Mouse (Mus musculus) embryonic facial prominence, embryonic 15.5 days (tissue): ENCODE results near the gene Trpc4ap. TPM values are rescaled to one million over a fixed set of nuclear protein-coding genes. Genes with fewer than 3 reads are reported as not detected.
A peak's percentile ranks its signal among the peaks of the same experiment; 100 is the strongest.

ENCODE experiments used
- ATAC-seq: fragments of 200-750 bp; cut with Nextera tagmentation; 2 replicates; pipeline ENCODE4 v1.8.0; 2017; ENCODE audit warnings: low read depth, moderate TSS enrichment; ENCODE audit not compliant: insufficient number of reproducible peaks, low FRiP score, low TSS enrichment
- H3K27ac ChIP-seq: fragments of 300-500 bp; sonication (generic); replicated peaks from 2 replicates; pipeline ENCODE4 v1.5.1; 2015; ENCODE audit warnings: mild to moderate bottlenecking, inconsistent platforms
- H3K27me3 ChIP-seq: fragments of 300-500 bp; sonication (generic); 2 replicates; pipeline ENCODE4 v1.6.1; 2015; ENCODE audit warnings: inconsistent platforms
- H3K36me3 ChIP-seq: fragments of 300-500 bp; sonication (generic); 2 replicates; pipeline ENCODE4 v1.6.1; 2015; ENCODE audit warnings: mild to moderate bottlenecking, inconsistent platforms
- H3K4me1 ChIP-seq: fragments of 300-500 bp; sonication (generic); 2 replicates; pipeline ENCODE4 v1.6.1; 2015; ENCODE audit warnings: inconsistent platforms
- H3K4me2 ChIP-seq: fragments of 300-500 bp; sonication (generic); replicated peaks from 2 replicates; pipeline ENCODE4 v1.6.1; 2015; ENCODE audit warnings: mild to moderate bottlenecking, inconsistent platforms
- H3K4me3 ChIP-seq: fragments of 300-500 bp; sonication (generic); replicated peaks from 2 replicates; pipeline ENCODE4 v1.5.1; 2015; ENCODE audit warnings: mild to moderate bottlenecking, inconsistent platforms
- H3K9ac ChIP-seq: fragments of 300-500 bp; sonication (generic); 2 replicates; pipeline ENCODE4 v1.6.1; 2015; ENCODE audit warnings: inconsistent platforms
- H3K9me3 ChIP-seq: fragments of 300-500 bp; sonication (generic); replicated peaks from 2 replicates; pipeline ENCODE4 v1.6.1; 2016; ENCODE audit warnings: inconsistent platforms
- WGBS: fragments of 180-500 bp; shearing (Covaris S2); methylation state at CpG from one replicate; pipeline ENCODE4 v1.1.7; 2015; 5-methylcytosine and 5-hydroxymethylcytosine counted together
- microRNA counts: library from miRNA; unstranded; fragments of <30 nt; microRNA quantifications from one replicate; lab custom pipeline; 2016
- microRNA-seq: library from miRNA; unstranded; fragments of <30 nt; microRNA quantifications from one replicate; pipeline ENCODE4, GENCODE M21; 2016; ENCODE audit warnings: borderline number of aligned reads
- polyA plus RNA-seq: library from polyadenylated mRNA; unstranded; fragments of >200 nt; fragmentation: Nextera tagmentation; extraction: Ambion mirVana; gene quantifications from 2 replicates; pipeline ENCODE4 v1.2.1, GENCODE M21; 2015

Gene Trpc4ap
- polyA plus RNA-seq, 1 experiment from 2014 or later: 137 TPM

DNA sequence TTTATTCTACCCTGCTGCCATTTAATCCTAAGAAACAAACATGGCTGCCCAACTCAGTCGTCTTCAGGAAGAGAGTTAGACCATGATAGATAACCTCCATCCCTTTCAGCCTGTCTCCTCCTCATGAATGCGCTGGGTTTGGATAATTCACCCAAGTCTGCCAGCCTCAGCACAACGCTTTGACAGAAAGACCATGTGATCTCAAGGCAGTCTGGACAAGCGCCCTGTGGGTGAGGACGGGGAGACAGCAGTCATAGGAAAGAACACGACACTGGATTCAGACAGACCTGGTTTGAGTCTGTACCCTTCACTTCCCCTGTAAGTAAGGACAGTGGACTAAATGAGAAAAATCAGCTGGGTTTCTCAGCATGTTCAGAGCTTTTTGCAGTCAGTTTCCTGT, 102.7 kb downstream of the Trpc4ap start:
- ATAC-seq: no peak
- no peaks in the 10 kb centered on the region for H3K27me3 ChIP-seq
- WGBS: 78% methylated on average over 6 of the region's 6 CpGs
- no peak overlapping the region for H3K4me3 ChIP-seq
- H3K36me3 ChIP-seq: no peaks in the 10 kb centered on the region
- peaks cover 10% of the 10 kb centered on the region for H3K4me1 ChIP-seq
- no peak overlapping the region for H3K27ac ChIP-seq
- no peak overlapping the region for H3K4me2 ChIP-seq
- no peak overlapping the region for H3K9ac ChIP-seq
- no peaks in the 10 kb centered on the region for H3K9me3 ChIP-seq

DNA sequence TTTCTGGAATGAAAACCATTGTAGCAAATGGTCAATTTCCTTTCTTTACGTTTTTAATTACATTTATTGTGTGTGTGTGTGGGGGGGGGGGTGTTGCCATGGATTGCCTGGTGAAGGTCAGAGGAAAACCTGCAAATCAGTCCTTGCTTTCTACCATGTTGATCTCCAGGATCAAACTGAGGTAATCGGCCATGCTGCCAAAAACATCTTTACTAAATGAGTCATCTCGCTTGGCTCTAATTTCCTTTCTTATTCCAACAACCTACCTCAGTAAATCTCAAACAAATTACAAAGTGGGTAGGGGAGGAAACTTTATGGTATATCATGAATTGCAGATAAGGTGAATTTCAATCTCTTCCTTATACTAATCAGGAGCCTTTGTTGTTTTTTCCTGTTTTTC, 104.0 kb downstream of the Trpc4ap start:
- Histone ChIP-seq H3K9me3 (no peaks in the 10 kb centered on the region), H3K27me3 (no peaks in the 10 kb centered on the region), H3K36me3 (no peaks in the 10 kb centered on the region), H3K27ac (no peak overlapping the region), H3K4me3 (no peak overlapping the region), H3K4me1 (peaks cover 10% of the 10 kb centered on the region), H3K4me2 (no peak overlapping the region), H3K9ac (no peak overlapping the region)
- 77% methylated on average over 3 of the region's 3 CpGs for WGBS
- no peak for ATAC-seq

DNA sequence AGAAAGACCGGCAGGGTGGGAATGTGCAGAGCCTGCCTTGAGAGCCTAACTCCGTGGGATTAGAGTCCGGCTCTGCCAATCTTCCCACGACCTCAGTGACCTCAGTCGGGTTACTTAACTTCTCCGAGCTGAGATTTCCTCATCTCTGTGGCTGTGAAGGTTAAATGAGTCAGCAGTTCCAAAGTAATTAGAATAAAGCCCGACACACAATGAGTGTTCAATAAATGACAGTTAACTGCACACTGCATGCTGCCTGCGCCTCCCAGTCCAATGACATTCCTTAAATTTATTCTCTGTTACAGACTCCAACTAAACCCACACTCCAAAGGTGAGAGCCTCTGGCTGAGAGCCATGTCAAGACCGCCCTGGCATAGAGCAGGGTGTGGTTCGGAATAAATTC, 106.7 kb downstream of the Trpc4ap start:
- H3K27me3 ChIP-seq: no peaks in the 10 kb centered on the region
- ATAC-seq: no peak
- no peaks in the 10 kb centered on the region for H3K36me3 ChIP-seq
- whole genome bisulfite sequencing: 63% methylated on average over 10 of the region's 10 CpGs
- H3K9me3 ChIP-seq: no peaks in the 10 kb centered on the region
- no peaks in the 10 kb centered on the region for H3K4me1 ChIP-seq
- H3K9ac ChIP-seq: no peak overlapping the region
- H3K4me3 ChIP-seq: no peak overlapping the region
- H3K4me2 ChIP-seq: no peak overlapping the region
- no peak overlapping the region for H3K27ac ChIP-seq

DNA sequence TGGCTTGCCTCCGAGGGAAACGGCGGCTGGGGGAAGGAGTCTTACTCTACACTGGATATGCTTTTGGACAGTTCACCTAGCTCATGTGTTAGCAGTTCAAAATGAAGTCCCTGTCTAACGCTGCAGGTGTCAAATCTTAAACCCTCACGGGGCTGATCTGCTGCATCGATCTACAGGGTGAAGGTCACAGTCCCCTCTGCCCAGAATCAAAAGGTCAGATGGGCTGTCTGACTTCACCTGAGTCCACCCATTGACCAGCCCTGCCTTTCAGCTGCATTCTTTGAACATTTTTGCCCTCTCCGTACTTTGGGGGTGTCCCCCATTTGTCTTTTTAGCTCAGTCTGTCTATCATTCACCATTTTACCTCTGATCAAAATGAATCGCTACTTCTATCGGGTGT, 107.1 kb downstream of the Trpc4ap start:
- H3K36me3 ChIP-seq: no peaks in the 10 kb centered on the region
- no peaks in the 10 kb centered on the region for H3K4me1 ChIP-seq
- H3K9me3 ChIP-seq: no peaks in the 10 kb centered on the region
- no peak overlapping the region for H3K4me2 ChIP-seq
- no peaks in the 10 kb centered on the region for H3K27me3 ChIP-seq
- ATAC-seq: no peak
- no peak overlapping the region for H3K4me3 ChIP-seq
- no peak overlapping the region for H3K9ac ChIP-seq
- WGBS: 84% methylated on average over 9 of the region's 9 CpGs
- no peak overlapping the region for H3K27ac ChIP-seq

MicroRNAs within 50 kb of the gene (microRNA counts, 519-probe panel; counts per million panel counts)
- 2,269 counts per million, percentile 51 among the panel's probes with 10 or more counts for microRNA mmu-miR-499 (lab: Ali Mortazavi, UCI)

Small RNAs within 50 kb of the gene (microRNA-seq; reads per million reads assigned to microRNA genes)
- 36.9 reads per million, percentile 42 among the genes with 10 or more reads in this experiment for gene Mir499

Other genes with a start within 250 kb of the Trpc4ap start
- 16.9 and 19.9 TPM in 2 replicates for gene Ncoa6, start 218.5 kb downstream of the Trpc4ap start, polyA plus RNA-seq
- gene Acss2, start 174.4 kb downstream of the Trpc4ap start, polyA plus RNA-seq: 14.5 and 14.9 TPM in 2 replicates
- gene Ggt7, start 174.1 kb downstream of the Trpc4ap start, polyA plus RNA-seq: 13.5 and 17.8 TPM in 2 replicates
- 31.0 and 33.0 TPM in 2 replicates for gene Gss, start 99.6 kb downstream of the Trpc4ap start, polyA plus RNA-seq
- gene Myh7b, start 81.2 kb downstream of the Trpc4ap start, polyA plus RNA-seq: 1.7 and 2.2 TPM in 2 replicates
- gene Edem2, start 37.1 kb upstream of the Trpc4ap start, polyA plus RNA-seq: 38.3 and 39.4 TPM in 2 replicates
- not detected in 2 replicates for gene Gm17581, start 43.5 kb upstream of the Trpc4ap start, polyA plus RNA-seq
- gene Procr, start 58.7 kb upstream of the Trpc4ap start, polyA plus RNA-seq: 8.8 and 9.8 TPM in 2 replicates
- gene Mmp24, start 83.0 kb upstream of the Trpc4ap start, polyA plus RNA-seq: 0.09 and 0.11 TPM in 2 replicates
- 21.0 and 24.8 TPM in 2 replicates for gene BC029722, start 127.0 kb upstream of the Trpc4ap start, polyA plus RNA-seq
- 205 and 214 TPM in 2 replicates for gene Eif6, start 134.5 kb upstream of the Trpc4ap start, polyA plus RNA-seq
- gene Fam83c, start 142.5 kb upstream of the Trpc4ap start, polyA plus RNA-seq: 4.3 and 4.8 TPM in 2 replicates
- 52.1 and 65.6 TPM in 2 replicates for gene Uqcc1, start 237.9 kb upstream of the Trpc4ap start, polyA plus RNA-seq
- gene Gm15557, start 248.3 kb upstream of the Trpc4ap start, polyA plus RNA-seq: 0.27 TPM in 1 of 2 replicates, not detected in the other